Mouse (Mus musculus): ENCODE data around the gene Gcg. TPM values are rescaled to one million over a fixed set of nuclear protein-coding genes. Genes with fewer than 3 reads are reported as not detected.

The Gcg gene
- polyA plus RNA-seq (2015; fragmentation: Nextera tagmentation; extraction: Ambion mirVana), result not detected in 2 replicates

DNA sequence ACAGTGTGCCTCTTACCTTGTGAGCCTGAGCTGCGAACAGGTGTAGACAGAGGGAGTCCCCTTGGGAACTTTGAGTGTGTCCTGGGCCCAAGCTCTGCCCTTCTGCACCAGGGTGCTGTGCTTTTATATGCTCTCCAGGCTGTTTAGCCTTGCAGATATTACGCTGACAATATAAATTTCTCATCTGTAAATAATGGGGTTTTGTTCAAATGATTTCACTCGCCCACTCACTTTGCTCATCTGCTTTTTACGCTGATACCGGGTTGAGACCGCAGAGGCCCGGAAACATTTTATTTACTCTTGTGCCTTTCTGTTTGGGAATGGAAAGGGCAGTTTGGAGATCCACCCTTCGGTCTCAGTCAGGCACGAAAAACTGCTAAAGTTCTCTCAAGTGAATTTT, at the start of gene Gcg:
Gene Gcg (minus strand): TSS at position 101 of the 400 bp plus-strand sequence.
- no peaks in the 10 kb centered on the region for H3K9me3 ChIP-seq (replicated peaks)
- H3K4me2 ChIP-seq (replicated peaks), result no peak within 1 kb of the TSS
- H3K27ac ChIP-seq (replicated peaks), result no peak within 1 kb of the TSS
- H3K9ac ChIP-seq, result no peak within 1 kb of the TSS
- H3K27me3 ChIP-seq, result no peaks in the 10 kb centered on the region
- H3K4me1 ChIP-seq, result no peaks in the 10 kb centered on the region
- no peak within 1 kb of the TSS for H3K4me3 ChIP-seq (replicated peaks)
- no peak for ATAC-seq (ENCODE audit: insufficient number of reproducible peaks, low FRiP score, low TSS enrichment, low read depth)
- WGBS, result 87% methylated on average over 9 of the region's 9 CpGs
- H3K36me3 ChIP-seq, result no peaks in the 10 kb centered on the region

DNA sequence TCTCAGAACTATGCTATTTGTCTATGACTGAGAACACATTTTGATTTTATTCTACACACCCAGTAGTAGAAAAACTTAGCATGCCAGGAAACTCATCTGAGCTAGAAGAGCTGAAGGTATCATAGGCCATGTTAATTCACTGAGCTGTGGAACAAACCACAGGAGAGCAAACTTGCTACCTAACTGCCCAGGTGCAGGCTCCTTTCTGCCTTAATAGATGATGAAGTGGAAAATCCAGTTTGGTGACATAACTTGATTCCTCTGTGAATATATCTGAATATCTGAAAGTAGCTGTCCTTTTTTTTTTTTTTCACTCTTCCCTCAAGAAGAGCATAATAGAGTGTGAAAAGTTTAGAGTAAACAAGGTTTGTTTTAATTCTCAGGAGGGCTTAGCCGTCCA, 47.6 kb upstream of the Gcg start:
- no peaks in the 10 kb centered on the region for H3K9me3 ChIP-seq (replicated peaks)
- H3K9ac ChIP-seq, result no peak overlapping the region
- H3K4me1 ChIP-seq, result no peaks in the 10 kb centered on the region
- ATAC-seq (ENCODE audit: insufficient number of reproducible peaks, low FRiP score, low TSS enrichment, low read depth), result no peak
- no peak overlapping the region for H3K4me2 ChIP-seq (replicated peaks)
- 0 out of 2 replicates have a peak overlapping the region, but pooled peaks have one; percentile 11 for H3K27ac ChIP-seq (replicated peaks)
- H3K36me3 ChIP-seq, result no peaks in the 10 kb centered on the region
- 63% methylated on average over 1 of the region's 1 CpGs for WGBS
- H3K27me3 ChIP-seq, result no peaks in the 10 kb centered on the region
- H3K4me3 ChIP-seq (replicated peaks), result no peak overlapping the region

DNA sequence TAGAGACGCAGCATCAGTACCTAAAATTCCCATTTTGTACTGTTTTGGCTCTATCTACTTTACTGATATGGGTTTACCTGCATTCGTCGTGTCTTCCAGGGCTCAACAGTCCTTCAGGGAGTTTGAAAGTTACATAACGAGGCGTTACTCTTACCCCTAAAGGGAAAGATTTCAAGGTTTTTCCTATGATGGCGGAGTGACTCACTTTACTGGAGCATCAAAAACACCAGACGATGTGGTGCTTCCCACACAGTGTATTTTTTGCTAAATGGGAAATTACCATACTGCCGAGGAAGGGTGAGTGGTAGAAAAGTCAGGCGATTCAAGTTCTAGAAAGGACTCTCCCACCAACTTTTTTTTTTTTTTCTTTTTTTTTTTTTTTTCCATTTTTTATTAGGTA, 42.9 kb upstream of the Gcg start:
- no peak overlapping the region for H3K4me2 ChIP-seq (replicated peaks)
- no peaks in the 10 kb centered on the region for H3K9me3 ChIP-seq (replicated peaks)
- H3K4me1 ChIP-seq, result no peaks in the 10 kb centered on the region
- no peak overlapping the region for H3K27ac ChIP-seq (replicated peaks)
- ATAC-seq (ENCODE audit: insufficient number of reproducible peaks, low FRiP score, low TSS enrichment, low read depth), result no peak
- H3K27me3 ChIP-seq, result no peaks in the 10 kb centered on the region
- 79% methylated on average over 9 of the region's 9 CpGs for WGBS
- H3K36me3 ChIP-seq, result no peaks in the 10 kb centered on the region
- H3K9ac ChIP-seq, result no peak overlapping the region
- H3K4me3 ChIP-seq (replicated peaks), result no peak overlapping the region

DNA sequence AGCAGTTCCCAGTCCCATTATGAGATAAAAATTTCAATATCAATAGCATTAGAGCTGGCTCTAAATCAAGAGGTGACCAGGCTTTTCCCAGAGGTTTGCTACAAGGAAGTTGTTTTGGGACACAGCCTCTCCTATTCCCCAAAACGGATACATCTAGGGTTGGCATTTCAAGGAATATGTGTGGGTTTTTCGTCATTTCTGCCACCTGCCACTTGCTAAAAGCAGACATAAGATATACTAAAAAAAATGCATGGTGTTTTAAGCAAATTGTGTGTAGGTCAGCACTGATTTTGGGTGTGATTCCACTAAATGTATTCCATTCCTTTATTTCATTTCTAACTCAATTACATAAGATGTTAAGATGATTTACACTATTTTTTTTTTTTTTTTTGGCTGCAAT, 34.3 kb upstream of the Gcg start:
- no peak overlapping the region for H3K4me3 ChIP-seq (replicated peaks)
- no peak for ATAC-seq (ENCODE audit: insufficient number of reproducible peaks, low FRiP score, low TSS enrichment, low read depth)
- H3K9ac ChIP-seq, result no peak overlapping the region
- no peak overlapping the region for H3K4me2 ChIP-seq (replicated peaks)
- WGBS, result 76% methylated on average over 2 of the region's 2 CpGs
- no peaks in the 10 kb centered on the region for H3K9me3 ChIP-seq (replicated peaks)
- H3K27me3 ChIP-seq, result no peaks in the 10 kb centered on the region
- H3K27ac ChIP-seq (replicated peaks), result no peak overlapping the region
- H3K4me1 ChIP-seq, result no peaks in the 10 kb centered on the region
- no peaks in the 10 kb centered on the region for H3K36me3 ChIP-seq

DNA sequence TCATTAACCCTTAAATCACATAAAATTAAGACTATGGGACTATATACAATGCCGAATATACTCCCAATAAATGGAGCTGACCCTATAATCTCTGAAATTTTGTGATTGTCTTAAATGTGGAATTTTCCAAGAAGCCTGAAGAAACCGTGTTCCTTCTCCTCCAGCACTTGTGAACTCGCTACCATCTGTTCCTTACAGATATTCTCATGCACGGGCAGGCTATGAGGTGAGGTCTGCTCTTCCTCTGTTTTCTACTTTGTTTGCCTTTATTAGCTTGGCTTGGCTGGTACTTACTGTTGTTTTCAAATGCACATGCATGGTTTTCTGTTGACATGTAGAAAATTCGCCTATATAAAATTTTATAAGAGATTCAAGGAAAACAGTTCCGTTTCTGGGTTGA, 31.0 kb upstream of the Gcg start:
- no peak overlapping the region for H3K4me2 ChIP-seq (replicated peaks)
- H3K36me3 ChIP-seq, result no peaks in the 10 kb centered on the region
- 86% methylated on average over 6 of the region's 6 CpGs for WGBS
- no peak overlapping the region for H3K27ac ChIP-seq (replicated peaks)
- no peaks in the 10 kb centered on the region for H3K4me1 ChIP-seq
- ATAC-seq (ENCODE audit: insufficient number of reproducible peaks, low FRiP score, low TSS enrichment, low read depth), result no peak
- H3K27me3 ChIP-seq, result no peaks in the 10 kb centered on the region
- no peak overlapping the region for H3K9ac ChIP-seq
- no peak overlapping the region for H3K4me3 ChIP-seq (replicated peaks)
- H3K9me3 ChIP-seq (replicated peaks), result no peaks in the 10 kb centered on the region

DNA sequence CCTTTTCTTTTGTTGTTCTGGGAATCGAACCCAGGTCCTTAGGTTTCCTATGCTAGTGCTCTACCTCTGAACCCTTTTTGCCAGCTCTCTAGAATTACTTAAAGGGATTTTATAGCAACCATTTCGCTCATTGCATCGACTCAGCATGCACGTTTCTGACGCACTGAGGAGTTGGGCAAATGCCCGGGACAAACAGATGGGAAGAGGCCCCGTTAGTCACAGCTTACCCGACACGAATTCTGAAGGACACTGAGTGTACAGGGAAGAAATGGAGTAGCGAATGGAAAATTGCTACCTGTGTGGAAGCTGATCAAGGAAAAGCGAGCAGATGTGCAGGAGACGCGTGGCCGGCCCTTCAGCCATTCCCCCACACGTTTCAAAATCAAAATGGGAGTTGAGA, 30.0 kb upstream of the Gcg start:
- Histone ChIP-seq H3K4me2 (replicated peaks) (no peak overlapping the region), H3K27ac (replicated peaks) (no peak overlapping the region), H3K9me3 (replicated peaks) (no peaks in the 10 kb centered on the region), H3K9ac (no peak overlapping the region), H3K27me3 (no peaks in the 10 kb centered on the region), H3K4me1 (no peaks in the 10 kb centered on the region), H3K4me3 (replicated peaks) (no peak overlapping the region), H3K36me3 (no peaks in the 10 kb centered on the region)
- no peak for ATAC-seq (ENCODE audit: insufficient number of reproducible peaks, low FRiP score, low TSS enrichment, low read depth)
- 89% methylated on average over 15 of the region's 15 CpGs for WGBS

DNA sequence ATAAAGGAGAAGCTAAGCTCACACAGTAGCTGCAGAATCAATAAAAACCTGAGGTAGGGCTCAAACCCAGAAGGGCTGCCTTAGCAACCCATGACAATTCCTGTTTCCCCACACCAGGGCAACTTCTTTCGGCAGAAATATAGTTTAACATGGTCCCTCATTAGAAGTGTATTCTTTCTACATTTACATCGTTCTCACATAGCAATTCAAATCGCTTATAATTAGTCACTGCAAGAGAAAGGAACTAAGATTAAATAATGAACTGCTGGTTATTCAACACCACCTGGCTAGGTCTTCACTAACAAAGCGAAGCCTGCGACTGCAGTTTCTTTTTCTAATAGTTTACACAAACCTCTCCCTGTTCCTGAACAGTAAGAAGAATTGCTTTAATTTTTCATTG, 23.7 kb upstream of the Gcg start:
- Histone ChIP-seq H3K4me1 (no peaks in the 10 kb centered on the region), H3K4me3 (replicated peaks) (no peak overlapping the region), H3K36me3 (no peaks in the 10 kb centered on the region), H3K9ac (no peak overlapping the region), H3K27me3 (no peaks in the 10 kb centered on the region), H3K9me3 (replicated peaks) (no peaks in the 10 kb centered on the region), H3K27ac (replicated peaks) (no peak overlapping the region), H3K4me2 (replicated peaks) (no peak overlapping the region)
- no peak for ATAC-seq (ENCODE audit: insufficient number of reproducible peaks, low FRiP score, low TSS enrichment, low read depth)
- 84% methylated on average over 5 of the region's 5 CpGs for WGBS

DNA sequence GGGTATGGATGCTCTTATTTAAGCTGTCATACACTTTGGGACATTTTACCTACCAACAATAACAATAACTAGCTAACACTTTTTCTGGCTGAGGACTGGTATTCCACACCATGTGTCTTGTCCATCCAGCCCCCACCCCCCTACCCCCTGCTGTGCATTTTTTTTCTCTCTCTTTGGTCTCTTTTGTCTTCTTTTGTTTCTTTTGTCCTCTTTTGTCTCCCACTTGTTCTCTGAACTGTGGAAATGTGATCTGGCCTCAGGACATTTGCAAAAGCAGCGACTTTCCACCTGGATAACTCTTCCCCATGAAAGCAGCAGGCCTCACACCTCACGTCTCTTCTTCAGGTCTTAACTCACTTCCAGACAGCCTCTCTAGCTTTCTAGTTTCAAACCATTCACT, 23.0 kb upstream of the Gcg start:
- H3K27ac ChIP-seq (replicated peaks), result no peak overlapping the region
- 48% methylated on average over 2 of the region's 2 CpGs for WGBS
- no peak overlapping the region for H3K4me2 ChIP-seq (replicated peaks)
- no peak overlapping the region for H3K9ac ChIP-seq
- H3K4me3 ChIP-seq (replicated peaks), result no peak overlapping the region
- no peaks in the 10 kb centered on the region for H3K4me1 ChIP-seq
- H3K27me3 ChIP-seq, result no peaks in the 10 kb centered on the region
- no peaks in the 10 kb centered on the region for H3K9me3 ChIP-seq (replicated peaks)
- no peaks in the 10 kb centered on the region for H3K36me3 ChIP-seq
- no peak for ATAC-seq (ENCODE audit: insufficient number of reproducible peaks, low FRiP score, low TSS enrichment, low read depth)

DNA sequence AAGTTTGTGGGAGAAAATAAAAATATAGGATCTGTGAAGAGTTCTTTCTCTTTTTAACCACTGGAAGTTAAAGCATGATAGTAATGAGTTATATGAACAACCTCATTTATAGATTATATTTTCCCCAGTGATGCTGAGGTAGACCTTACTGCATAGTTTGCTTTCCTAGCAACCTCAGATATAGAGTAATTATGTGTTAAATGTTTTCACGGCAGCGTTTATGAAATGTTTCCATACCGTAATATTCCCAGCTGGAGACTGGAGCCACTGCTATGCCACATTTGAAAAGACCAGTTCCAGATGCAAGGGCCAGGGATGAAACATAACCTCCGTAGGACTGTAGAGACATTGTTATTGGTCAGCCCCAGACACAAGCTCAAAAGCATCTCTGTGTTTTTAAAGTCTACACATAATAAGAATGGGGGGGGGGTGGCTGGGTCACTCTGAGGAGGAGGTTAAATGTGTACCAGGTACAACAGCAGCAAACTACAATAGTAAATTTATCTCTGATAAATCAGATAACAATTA, 20.9 kb upstream of the Gcg start:
- ATAC-seq (ENCODE audit: insufficient number of reproducible peaks, low FRiP score, low TSS enrichment, low read depth), result no peak
- no peak overlapping the region for H3K4me3 ChIP-seq (replicated peaks)
- no peak overlapping the region for H3K4me2 ChIP-seq (replicated peaks)
- no peaks in the 10 kb centered on the region for H3K4me1 ChIP-seq
- WGBS, result 54% methylated on average over 4 of the region's 4 CpGs
- H3K9me3 ChIP-seq (replicated peaks), result no peaks in the 10 kb centered on the region
- H3K27me3 ChIP-seq, result no peaks in the 10 kb centered on the region
- no peaks in the 10 kb centered on the region; the same call in 1 of the 2 replicates for H3K36me3 ChIP-seq
- no peak overlapping the region for H3K9ac ChIP-seq
- H3K27ac ChIP-seq (replicated peaks), result no peak overlapping the region

DNA sequence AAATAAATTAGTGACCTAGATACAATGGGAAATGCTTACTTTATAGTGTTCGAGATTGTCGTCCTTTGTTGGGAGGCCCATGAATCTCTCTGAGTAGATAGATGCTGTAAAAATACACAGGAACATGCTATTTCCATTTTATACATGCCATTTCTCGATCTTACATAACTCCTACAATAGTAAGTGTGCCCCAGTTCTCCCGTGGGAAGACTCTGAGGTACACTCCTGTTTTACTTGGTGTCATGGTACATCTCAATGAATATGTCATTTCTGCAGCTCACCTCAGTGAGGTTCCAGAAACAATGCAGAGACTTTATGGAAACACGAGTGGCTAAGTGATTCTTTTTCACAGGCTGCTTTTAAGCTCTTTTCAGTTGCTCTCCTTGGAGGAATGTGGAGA, 19.9 kb upstream of the Gcg start:
- H3K4me2 ChIP-seq (replicated peaks), result no peak overlapping the region
- H3K4me3 ChIP-seq (replicated peaks), result no peak overlapping the region
- no peaks in the 10 kb centered on the region for H3K27me3 ChIP-seq
- ATAC-seq (ENCODE audit: insufficient number of reproducible peaks, low FRiP score, low TSS enrichment, low read depth), result no peak
- no peak overlapping the region for H3K9ac ChIP-seq
- no peak overlapping the region for H3K27ac ChIP-seq (replicated peaks)
- H3K9me3 ChIP-seq (replicated peaks), result no peaks in the 10 kb centered on the region
- H3K36me3 ChIP-seq, result no peaks in the 10 kb centered on the region; the same call in 1 of the 2 replicates
- WGBS, result 77% methylated on average over 5 of the region's 5 CpGs
- no peaks in the 10 kb centered on the region for H3K4me1 ChIP-seq

DNA sequence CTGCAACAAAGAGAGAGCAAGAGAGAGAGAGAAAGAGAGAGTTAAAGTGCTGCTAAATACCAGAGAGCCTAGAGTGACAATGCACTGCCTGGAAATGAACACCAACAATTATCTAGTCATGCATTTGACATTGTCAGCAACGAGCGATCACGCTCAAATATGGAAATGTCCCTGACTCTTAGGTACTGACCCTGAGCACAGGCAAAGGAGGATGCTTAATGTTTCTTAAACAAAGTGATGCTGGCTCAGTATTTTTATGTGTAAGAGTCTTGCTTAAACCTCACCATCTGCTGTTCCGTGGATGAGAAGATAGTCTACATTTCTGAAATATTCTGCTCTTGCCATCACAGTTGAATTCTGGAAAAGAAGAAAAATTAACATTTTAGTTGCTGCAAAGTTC, 19.1 kb upstream of the Gcg start:
- no peaks in the 10 kb centered on the region for H3K27me3 ChIP-seq
- H3K9ac ChIP-seq, result no peak overlapping the region
- WGBS, result 67% methylated on average over 4 of the region's 4 CpGs
- H3K4me1 ChIP-seq, result no peaks in the 10 kb centered on the region
- ATAC-seq (ENCODE audit: insufficient number of reproducible peaks, low FRiP score, low TSS enrichment, low read depth), result no peak
- H3K4me2 ChIP-seq (replicated peaks), result no peak overlapping the region
- no peak overlapping the region for H3K27ac ChIP-seq (replicated peaks)
- H3K9me3 ChIP-seq (replicated peaks), result no peaks in the 10 kb centered on the region
- H3K4me3 ChIP-seq (replicated peaks), result no peak overlapping the region
- no peaks in the 10 kb centered on the region; the same call in 1 of the 2 replicates for H3K36me3 ChIP-seq

DNA sequence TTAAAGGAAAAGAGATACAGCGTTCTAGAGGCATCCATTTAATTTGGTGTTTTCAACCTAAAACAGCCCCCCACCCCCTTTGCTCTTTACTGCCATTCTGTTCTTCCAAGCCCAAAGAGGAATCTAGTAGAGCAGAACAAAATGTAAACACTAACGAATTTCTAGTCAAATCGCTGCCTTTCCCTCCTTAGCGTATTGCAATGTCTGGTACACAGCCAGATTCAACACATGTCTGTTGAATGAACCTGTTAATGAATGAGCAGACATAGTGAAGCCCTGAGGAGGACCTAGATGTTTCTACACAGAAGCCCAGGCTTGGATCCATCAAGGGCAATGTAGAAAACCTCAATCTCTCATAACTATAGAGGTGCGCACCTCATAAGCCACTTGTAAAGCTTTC, 15.4 kb upstream of the Gcg start:
- no peak overlapping the region for H3K4me2 ChIP-seq (replicated peaks)
- H3K9me3 ChIP-seq (replicated peaks), result no peaks in the 10 kb centered on the region
- no peak overlapping the region for H3K9ac ChIP-seq
- WGBS, result 89% methylated on average over 5 of the region's 5 CpGs
- no peaks in the 10 kb centered on the region for H3K27me3 ChIP-seq
- H3K4me3 ChIP-seq (replicated peaks), result no peak overlapping the region
- no peaks in the 10 kb centered on the region; the same call in 1 of the 2 replicates for H3K36me3 ChIP-seq
- no peaks in the 10 kb centered on the region for H3K4me1 ChIP-seq
- H3K27ac ChIP-seq (replicated peaks), result no peak overlapping the region
- no peak for ATAC-seq (ENCODE audit: insufficient number of reproducible peaks, low FRiP score, low TSS enrichment, low read depth)

Measured in embryonic facial prominence, embryonic 15.5 days (tissue).